Mouse (Mus musculus) intestine, postnatal 0 days (tissue): ENCODE measurements around the gene Myd88. TPM values are rescaled to one million over a fixed set of nuclear protein-coding genes. Genes with fewer than 3 reads are reported as not detected.

Source experiments
- ATAC-seq: fragments of 200-750 bp; cut with Nextera tagmentation; 2 replicates; pipeline ENCODE4 v1.8.0; 2017; ENCODE audit warnings: mild to moderate bottlenecking, moderate TSS enrichment, moderate library complexity
- H3K27ac ChIP-seq: fragments of 300-500 bp; sonication (generic); 2 replicates; pipeline ENCODE4 v1.5.1; 2014; ENCODE audit warnings: mild to moderate bottlenecking, low read depth, low read length, moderate library complexity
- H3K27me3 ChIP-seq: fragments of 300-500 bp; sonication (generic); replicated peaks from 2 replicates; pipeline ENCODE4 v1.6.1; 2014; ENCODE audit warnings: low read length, mixed read lengths; ENCODE audit not compliant: control insufficient read depth, insufficient read depth
- H3K36me3 ChIP-seq: fragments of 300-500 bp; sonication (generic); 2 replicates; pipeline ENCODE4 v1.6.1; 2014; ENCODE audit warnings: mild to moderate bottlenecking, moderate library complexity; ENCODE audit not compliant: control insufficient read depth, insufficient read depth
- H3K4me1 ChIP-seq: fragments of 300-500 bp; sonication (generic); replicated peaks from 2 replicates; pipeline ENCODE4 v1.6.1; 2014; ENCODE audit warnings: antibody characterized with exemption, low read length, mixed read lengths; ENCODE audit not compliant: control insufficient read depth, insufficient read depth
- H3K4me2 ChIP-seq: fragments of 300-500 bp; sonication (generic); replicated peaks from 2 replicates; pipeline ENCODE4 v1.6.1; 2014; ENCODE audit warnings: low read depth, mild to moderate bottlenecking, moderate library complexity
- H3K4me3 ChIP-seq: fragments of 300-500 bp; sonication (generic); 2 replicates; pipeline ENCODE4 v1.5.1; 2014; ENCODE audit warnings: low read depth, low read length
- H3K9ac ChIP-seq: fragments of 300-500 bp; sonication (generic); 2 replicates; pipeline ENCODE4 v1.6.1; 2014; ENCODE audit warnings: mild to moderate bottlenecking, low read depth, low read length
- H3K9me3 ChIP-seq: fragments of 300-500 bp; sonication (generic); 2 replicates; pipeline ENCODE4 v1.6.1; 2016; ENCODE audit warnings: mixed run types; ENCODE audit not compliant: control insufficient read depth
- CTCF ChIP-seq: sonication (generic); IDR thresholded peaks from 2 replicates; pipeline ENCODE4 v1.5.1; 2016; ENCODE audit warnings: low read depth, mild to moderate bottlenecking, control low read depth, antibody characterized with exemption, moderate library complexity
- WGBS: fragments of 180-500 bp; shearing (Covaris S2); extraction: QIAGEN DNeasy Blood & Tissue Kit; methylation state at CpG from one replicate; pipeline ENCODE4 v1.1.7; 2014; 5-methylcytosine and 5-hydroxymethylcytosine counted together
- polyA plus RNA-seq: library from polyadenylated mRNA; unstranded; fragments of >200 nt; fragmentation: Nextera tagmentation; extraction: Ambion mirVana; gene quantifications from 2 replicates; pipeline ENCODE4 v1.2.1, GENCODE M21; 2015

Gene Myd88
- polyA plus RNA-seq, 1 experiment from 2014 or later, result 30.9 TPM

DNA sequence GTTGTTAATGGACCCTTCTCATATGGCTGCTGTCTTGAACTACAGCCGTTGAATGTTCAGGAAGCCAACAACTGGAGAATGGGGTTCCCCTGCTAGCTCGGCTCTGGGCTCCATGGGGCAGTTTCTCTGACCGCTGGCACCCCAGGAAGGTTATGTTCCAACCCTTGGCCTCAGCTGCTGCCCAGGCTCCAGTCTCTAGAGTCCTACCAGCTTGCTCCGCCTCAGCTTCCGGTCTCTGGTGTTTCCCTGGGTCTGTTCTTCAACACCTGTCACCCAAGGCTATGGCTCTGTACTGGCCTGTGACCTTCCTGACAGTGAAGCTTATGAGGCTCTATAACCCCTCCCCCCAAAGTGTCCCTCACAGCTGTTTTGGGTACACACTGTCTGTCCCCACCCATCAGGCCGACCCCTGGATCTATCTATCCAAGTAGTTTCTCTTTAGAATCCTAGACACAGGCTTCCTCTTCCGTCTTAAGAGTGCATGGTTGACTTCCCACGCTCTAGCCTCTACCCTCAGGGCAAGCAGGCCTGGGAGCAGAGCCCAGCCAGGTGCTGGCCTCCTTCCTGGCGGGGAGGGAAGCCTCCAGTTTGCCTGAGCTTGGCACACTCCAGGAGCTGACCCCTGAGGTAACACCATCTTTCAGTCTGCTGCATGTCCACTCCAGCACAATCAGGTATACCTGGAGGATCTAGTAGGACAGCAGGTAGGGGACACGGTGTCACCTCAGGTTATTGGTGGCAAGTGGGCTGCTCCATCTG lies 9.9 kb upstream of the Myd88 start:
- Histone ChIP-seq H3K9me3 (no peaks in the 10 kb centered on the region), H3K9ac (no peak overlapping the region), H3K4me3 (no peak overlapping the region), H3K36me3 (peaks cover 34% of the 10 kb centered on the region), H3K4me2 (no peak overlapping the region), H3K4me1 (no peaks in the 10 kb centered on the region), H3K27me3 (no peaks in the 10 kb centered on the region), H3K27ac (no peak overlapping the region)
- no peak for TF ChIP-seq CTCF
- ATAC-seq, result no peak
- WGBS, result 91% methylated on average over 10 of the region's 10 CpGs

DNA sequence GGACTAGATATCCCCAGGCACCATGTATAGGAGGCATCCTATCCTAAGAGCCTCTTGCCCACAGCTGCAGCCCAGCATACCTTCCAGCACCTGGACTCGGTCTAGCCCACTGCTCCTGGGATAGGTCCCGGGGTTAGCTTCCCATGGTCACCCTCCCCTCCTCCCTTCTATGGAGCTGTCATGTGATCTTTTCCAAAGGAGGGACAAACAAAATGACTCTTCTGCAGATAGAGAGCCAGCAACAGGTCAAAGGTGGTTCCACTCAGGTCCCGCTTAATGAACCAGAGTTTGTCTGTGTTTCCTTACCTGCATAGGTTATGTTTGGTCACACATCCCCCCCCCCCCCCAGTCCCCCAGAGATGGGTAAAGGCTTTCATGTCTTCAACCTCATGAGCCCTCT lies 9.3 kb upstream of the Myd88 start:
- no peak for ATAC-seq
- Histone ChIP-seq H3K27me3 (no peaks in the 10 kb centered on the region), H3K36me3 (peaks cover 40% of the 10 kb centered on the region), H3K4me3 (no peak overlapping the region), H3K9me3 (no peaks in the 10 kb centered on the region), H3K4me1 (no peaks in the 10 kb centered on the region), H3K27ac (no peak overlapping the region), H3K4me2 (no peak overlapping the region), H3K9ac (no peak overlapping the region)
- WGBS, result 81% methylated on average over 3 of the region's 3 CpGs
- no peak for TF ChIP-seq CTCF

DNA sequence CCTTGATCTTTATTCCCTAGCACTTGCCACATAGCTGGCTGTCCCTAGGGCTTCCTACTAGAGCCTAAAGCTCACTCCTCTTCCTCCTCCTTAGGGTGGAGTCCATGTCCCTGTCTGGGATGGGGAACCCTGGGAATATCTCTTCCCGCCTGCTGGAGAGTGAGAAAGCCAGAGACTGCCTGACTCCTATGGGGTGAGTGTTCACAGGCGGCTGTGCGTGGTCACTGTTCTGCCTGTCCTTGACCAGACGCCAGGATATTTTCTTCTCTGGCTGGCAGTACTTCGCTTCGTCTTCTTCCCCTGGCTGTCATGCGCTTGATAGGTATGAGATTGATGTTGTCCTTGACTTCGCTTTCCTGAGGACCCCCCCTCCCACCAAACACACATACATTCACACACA lies 5.2 kb upstream of the Myd88 start:
- H3K27ac ChIP-seq, result no peak overlapping the region
- no peak for TF ChIP-seq CTCF
- ATAC-seq, result no peak
- H3K4me2 ChIP-seq, result no peak overlapping the region
- no peak overlapping the region for H3K9ac ChIP-seq
- peaks cover 4% of the 10 kb centered on the region for H3K4me1 ChIP-seq
- WGBS, result 94% methylated on average over 8 of the region's 8 CpGs
- no peaks in the 10 kb centered on the region for H3K27me3 ChIP-seq
- H3K4me3 ChIP-seq, result no peak overlapping the region
- peaks cover 58% of the 10 kb centered on the region for H3K36me3 ChIP-seq
- H3K9me3 ChIP-seq, result no peaks in the 10 kb centered on the region

DNA sequence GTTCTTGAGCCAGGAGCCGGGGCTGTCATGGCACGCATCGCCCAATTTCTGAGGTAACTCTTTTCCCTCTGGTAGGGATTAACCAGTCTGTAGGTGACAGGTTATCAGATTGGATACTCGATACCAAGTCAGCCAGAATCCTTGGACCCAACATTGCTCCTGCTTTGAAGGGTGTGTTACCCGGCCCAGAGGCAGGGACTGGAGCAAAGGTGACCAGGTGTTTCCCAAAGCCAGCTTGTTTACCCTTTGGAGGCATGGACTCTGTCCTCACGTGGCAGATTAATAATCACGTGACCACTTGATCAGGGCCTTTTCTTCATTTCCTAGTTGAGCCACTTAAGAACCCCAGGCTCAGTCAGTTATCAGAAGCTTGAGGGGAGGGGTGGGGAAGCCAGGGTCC lies 1.5 kb upstream of the Myd88 start:
- H3K9ac ChIP-seq, result peak overlapping the region; percentile 60; the same call in 1 of the 2 replicates
- WGBS, result 44% methylated on average over 7 of the region's 7 CpGs
- H3K36me3 ChIP-seq, result peaks cover 43% of the 10 kb centered on the region
- H3K9me3 ChIP-seq, result no peaks in the 10 kb centered on the region
- ATAC-seq, result peak; percentile 47
- H3K4me1 ChIP-seq, result peaks cover 4% of the 10 kb centered on the region
- no peak overlapping the region for H3K27ac ChIP-seq
- H3K4me2 ChIP-seq, result peak overlapping the region; percentile 66
- no peak overlapping the region for H3K4me3 ChIP-seq
- no peaks in the 10 kb centered on the region for H3K27me3 ChIP-seq
- TF ChIP-seq CTCF, result no peak

DNA sequence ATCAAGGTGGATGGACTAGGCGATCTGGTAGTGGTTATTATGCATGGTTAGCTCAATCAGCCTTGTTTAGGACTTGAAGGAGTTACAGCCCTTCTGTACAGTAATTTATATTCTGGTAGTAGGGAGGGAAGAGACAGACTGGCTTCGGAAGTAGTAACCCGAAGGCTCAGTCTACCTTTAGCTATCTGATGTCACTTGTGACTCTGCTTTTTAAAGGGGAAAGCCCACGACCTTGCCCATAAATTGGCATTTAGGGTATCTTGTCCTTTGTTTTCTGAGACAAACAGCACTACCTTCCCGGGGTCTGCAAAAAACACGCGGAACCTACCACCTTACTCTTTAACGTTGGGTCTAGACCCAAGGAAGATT lies 1.0 kb downstream of the Myd88 start:
- 4% methylated on average over 8 of the region's 8 CpGs for WGBS
- peaks cover 4% of the 10 kb centered on the region for H3K4me1 ChIP-seq
- peaks cover 38% of the 10 kb centered on the region for H3K36me3 ChIP-seq
- peak overlapping the region; percentile 84 for H3K27ac ChIP-seq
- no peak for ATAC-seq
- TF ChIP-seq CTCF, result no peak
- H3K4me2 ChIP-seq, result peak overlapping the region; percentile 66
- peak overlapping the region; percentile 72 for H3K4me3 ChIP-seq
- peak overlapping the region; percentile 75 for H3K9ac ChIP-seq
- no peaks in the 10 kb centered on the region for H3K27me3 ChIP-seq
- no peaks in the 10 kb centered on the region for H3K9me3 ChIP-seq

DNA sequence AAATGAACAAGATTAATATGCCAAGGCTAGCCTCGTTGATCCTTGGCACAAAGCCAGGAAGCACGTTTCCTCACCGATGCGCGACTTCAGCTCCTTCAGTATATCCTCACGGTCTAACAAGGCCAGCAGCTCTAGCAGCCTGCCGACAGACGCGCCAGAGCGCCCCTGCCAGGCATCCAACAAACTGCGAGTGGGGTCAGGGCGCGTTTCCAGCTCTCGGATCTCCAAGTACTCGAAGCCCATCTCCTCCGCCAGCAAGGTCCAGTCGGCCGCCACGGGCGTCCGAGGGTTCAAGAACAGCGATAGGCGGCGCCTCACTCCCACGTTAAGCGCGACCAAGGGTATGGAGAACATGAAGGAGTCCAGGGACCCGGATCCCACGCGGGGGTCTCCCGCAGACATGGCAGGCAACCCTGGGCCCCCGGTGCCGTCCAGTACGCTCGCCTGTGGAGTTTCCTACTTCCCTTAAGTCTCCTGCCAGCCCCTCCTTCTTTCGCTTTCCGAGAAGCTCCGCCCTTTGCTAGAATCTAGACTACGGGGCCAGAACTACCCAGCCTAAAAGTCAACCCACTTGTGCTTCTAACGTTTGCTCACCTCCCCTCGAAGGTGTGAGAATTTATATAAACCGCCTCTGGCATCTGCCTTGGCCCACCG lies 1.5 kb downstream of the Myd88 start, which contains the start of gene Acaa1a:
Gene Acaa1a, plus strand, starts transcription at position 119 of the 654 bp plus-strand sequence.
- TF ChIP-seq CTCF, result peak; percentile 49
- Histone ChIP-seq H3K9ac (peak within 1 kb of the TSS; percentile 75), H3K4me1 (peaks cover 4% of the 10 kb centered on the region), H3K4me3 (peak within 1 kb of the TSS; percentile 72), H3K27ac (peak within 1 kb of the TSS; percentile 84), H3K36me3 (peaks cover 32% of the 10 kb centered on the region), H3K4me2 (peak within 1 kb of the TSS; percentile 66), H3K9me3 (no peaks in the 10 kb centered on the region), H3K27me3 (no peaks in the 10 kb centered on the region)
- peak; percentile 11; the same call in 1 of the 2 replicates for ATAC-seq
- WGBS, result under 1% methylated on average over 43 of the region's 43 CpGs
